Mouse (Mus musculus): Measurements from ENCODE around the gene A830031A19Rik. TPM values are rescaled to one million over a fixed set of nuclear protein-coding genes. Genes with fewer than 3 reads are reported as not detected.

A830031A19Rik gene
- total RNA-seq, 1 experiment from 2014 or later = not detected

DNA sequence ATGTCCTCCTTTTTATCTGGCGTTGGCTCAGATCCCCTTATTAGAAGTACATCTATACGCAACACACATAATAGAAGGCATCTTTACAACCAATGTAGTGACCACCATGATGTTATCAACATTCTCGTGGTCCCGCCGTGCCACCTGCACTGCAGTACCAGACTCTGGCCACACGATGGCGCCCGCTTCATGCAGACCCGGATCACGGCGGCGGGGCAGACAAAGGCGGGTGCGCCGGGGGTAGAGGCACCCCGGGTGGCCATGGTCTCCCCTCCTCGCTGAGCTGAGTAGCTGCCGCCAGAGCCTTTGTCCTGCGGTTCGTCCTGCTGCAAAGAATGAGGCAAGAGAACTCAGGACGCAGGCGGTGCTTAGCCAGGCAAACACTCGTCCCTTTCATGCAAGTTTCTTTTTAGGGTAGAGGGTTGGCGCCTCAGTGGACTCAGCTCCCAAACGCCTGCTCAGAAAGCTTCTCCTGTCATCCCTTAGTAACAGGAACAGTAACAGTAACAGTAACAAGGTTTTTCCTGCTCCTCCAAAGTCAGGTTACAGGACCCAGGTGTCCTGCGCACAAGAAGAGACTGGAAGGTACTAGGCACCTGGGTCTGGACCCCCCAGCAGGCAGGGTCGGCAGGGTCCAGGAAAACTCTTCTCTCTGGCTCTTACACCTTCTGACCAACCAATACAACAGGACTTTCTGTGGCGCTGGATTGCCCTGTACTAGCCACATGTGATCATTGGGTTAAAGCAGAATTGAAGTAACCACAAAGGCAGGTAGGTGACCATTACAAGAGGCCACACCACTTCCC, 25.4 kb downstream of the A830031A19Rik start:
- peak; percentile 82 for ATAC-seq (replicated peaks; ENCODE audit: insufficient number of reproducible peaks, low FRiP score, low TSS enrichment, poor library complexity, severe bottlenecking)

DNA sequence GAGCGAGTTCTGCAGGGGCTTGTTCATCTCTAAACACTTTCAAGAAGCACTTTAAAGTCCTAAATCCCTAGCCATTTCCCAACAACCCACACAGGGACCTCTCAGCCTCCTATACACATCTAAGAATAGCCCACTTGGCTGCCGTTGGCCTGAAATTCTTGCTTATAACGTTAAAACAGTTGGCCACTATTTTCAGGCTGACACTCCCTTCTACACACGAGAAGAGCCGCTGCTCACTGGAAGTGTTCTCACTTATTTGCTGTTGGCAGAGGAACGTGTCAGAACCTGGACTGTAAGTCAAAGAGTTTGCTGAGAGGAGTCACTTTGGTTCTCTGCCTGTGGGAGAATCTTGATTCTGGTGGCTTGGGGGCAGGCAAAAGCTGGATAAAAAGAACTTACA, 30.8 kb downstream of the A830031A19Rik start:
- no peak for ATAC-seq (replicated peaks; ENCODE audit: insufficient number of reproducible peaks, low FRiP score, low TSS enrichment, poor library complexity, severe bottlenecking)

DNA sequence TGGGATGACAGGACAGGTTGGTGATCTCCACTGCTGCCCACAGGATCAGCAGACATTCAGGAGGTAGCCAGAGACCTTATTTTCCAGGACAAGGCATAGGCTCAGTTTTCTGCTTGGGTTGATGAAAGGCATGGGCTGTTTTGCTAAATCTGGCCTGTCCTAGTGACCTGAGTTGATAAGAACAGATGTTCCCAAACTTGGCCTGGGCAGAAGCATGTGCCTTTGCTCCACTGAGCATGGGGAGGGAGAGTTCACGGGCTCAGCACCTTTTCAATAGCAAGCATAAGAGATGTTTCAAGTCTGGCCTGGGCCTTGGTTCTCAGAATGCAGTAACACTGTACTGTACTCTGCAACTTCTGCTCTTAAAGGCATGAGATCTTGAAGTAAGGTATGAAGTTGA, 54.1 kb downstream of the A830031A19Rik start:
- no peak for ATAC-seq (replicated peaks; ENCODE audit: insufficient number of reproducible peaks, low FRiP score, low TSS enrichment, poor library complexity, severe bottlenecking)

GRCm38 (mm10) chr11:24018783-24019182, 56.1 kb downstream of the A830031A19Rik start:
- no peak for ATAC-seq (replicated peaks; ENCODE audit: insufficient number of reproducible peaks, low FRiP score, low TSS enrichment, poor library complexity, severe bottlenecking)

GRCm38 (mm10) chr11:24016647-24017179, 58.1 kb downstream of the A830031A19Rik start:
- no peak for ATAC-seq (replicated peaks; ENCODE audit: insufficient number of reproducible peaks, low FRiP score, low TSS enrichment, poor library complexity, severe bottlenecking)

GRCm38 (mm10) chr11:24016049-24016448, 58.8 kb downstream of the A830031A19Rik start:
- ATAC-seq (replicated peaks; ENCODE audit: insufficient number of reproducible peaks, low FRiP score, low TSS enrichment, poor library complexity, severe bottlenecking) = no peak

DNA sequence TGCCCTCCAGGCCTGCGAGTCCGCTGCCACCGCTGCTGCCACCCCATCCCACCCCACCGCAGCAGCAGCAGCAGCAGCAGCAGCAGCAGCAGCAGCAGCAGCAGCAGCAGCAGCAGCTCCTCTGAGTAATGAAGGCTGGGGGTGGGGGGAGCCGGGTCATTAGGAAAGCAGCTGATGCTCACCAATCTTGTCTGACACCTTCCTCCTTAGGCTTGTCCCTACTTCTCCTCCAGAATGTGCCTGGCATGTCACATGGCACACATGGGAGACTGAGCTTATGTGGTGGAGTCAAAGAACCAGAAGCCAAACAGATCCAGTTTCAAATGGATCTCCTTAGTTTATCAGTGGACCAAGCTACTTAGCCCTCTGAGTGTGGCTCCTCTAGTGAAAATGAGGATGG, 60.2 kb downstream of the A830031A19Rik start:
- ATAC-seq (replicated peaks; ENCODE audit: insufficient number of reproducible peaks, low FRiP score, low TSS enrichment, poor library complexity, severe bottlenecking) = no peak

- no peak for ATAC-seq (replicated peaks; ENCODE audit: insufficient number of reproducible peaks, low FRiP score, low TSS enrichment, poor library complexity, severe bottlenecking)
Measured at GRCm38 (mm10) chr11:24012301-24012700, 62.6 kb downstream of the A830031A19Rik start.

- no peak for ATAC-seq (replicated peaks; ENCODE audit: insufficient number of reproducible peaks, low FRiP score, low TSS enrichment, poor library complexity, severe bottlenecking)
Measured at GRCm38 (mm10) chr11:24008976-24009375, 65.9 kb downstream of the A830031A19Rik start.

- no peak for ATAC-seq (replicated peaks; ENCODE audit: insufficient number of reproducible peaks, low FRiP score, low TSS enrichment, poor library complexity, severe bottlenecking)
Measured at GRCm38 (mm10) chr11:24008244-24008643, 66.6 kb downstream of the A830031A19Rik start.

DNA sequence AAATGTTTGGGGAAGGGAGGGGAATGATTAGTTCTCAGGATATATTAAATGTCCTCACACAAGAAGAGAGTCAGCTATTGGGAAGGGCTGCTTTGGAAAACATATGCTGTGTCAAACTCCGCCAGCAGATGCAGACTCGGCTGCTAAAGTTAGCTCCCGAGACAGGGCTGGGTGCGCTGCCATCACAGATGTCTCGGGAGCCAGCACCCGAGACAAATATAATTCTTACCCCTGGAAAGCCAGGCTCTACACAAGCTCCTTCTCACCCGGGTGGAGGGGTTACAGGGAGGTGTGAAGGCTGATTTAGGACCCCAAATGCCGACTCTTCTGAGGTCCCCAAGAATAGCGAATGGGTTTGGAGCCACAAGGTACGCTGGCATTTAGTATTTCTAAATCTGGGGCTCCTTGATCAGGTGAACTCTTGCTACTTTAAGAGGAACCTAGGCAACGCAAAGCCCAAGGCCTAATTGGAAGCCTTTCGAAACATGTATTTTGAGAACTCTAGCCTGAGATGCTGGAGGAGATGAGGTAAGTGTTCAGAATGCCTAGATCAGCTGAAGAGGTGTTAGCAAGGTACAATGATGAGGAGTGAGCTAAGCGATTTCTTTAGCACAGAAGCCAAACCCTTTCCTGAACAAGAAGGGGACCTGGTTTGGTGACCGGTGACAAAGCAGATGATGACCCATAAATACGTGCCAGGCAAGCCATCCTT, 69.3 kb downstream of the A830031A19Rik start:
- ATAC-seq (replicated peaks; ENCODE audit: insufficient number of reproducible peaks, low FRiP score, low TSS enrichment, poor library complexity, severe bottlenecking) = no peak

DNA sequence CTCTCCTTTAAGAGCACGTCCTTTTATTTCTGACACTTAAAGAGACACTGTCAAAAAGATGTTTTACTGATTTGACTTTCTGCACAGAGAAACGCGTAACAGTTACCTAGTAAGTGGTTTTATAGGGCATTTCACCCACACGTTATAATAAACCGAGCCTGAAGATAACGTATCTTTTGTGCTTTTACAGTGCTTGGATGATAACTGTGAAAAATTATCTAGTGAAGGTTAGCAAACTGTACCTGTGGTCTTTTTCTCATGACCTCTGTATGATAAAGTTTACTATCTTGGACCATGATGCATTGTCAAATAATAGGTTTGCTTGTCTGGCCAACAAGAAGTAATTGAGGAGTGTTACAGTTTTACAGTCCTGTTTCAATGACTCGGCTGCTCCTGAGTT, 74.2 kb downstream of the A830031A19Rik start:
- no peak for ATAC-seq (replicated peaks; ENCODE audit: insufficient number of reproducible peaks, low FRiP score, low TSS enrichment, poor library complexity, severe bottlenecking)

Other genes starting within 250 kb of the A830031A19Rik start
- gene Papolg, start 179.8 kb downstream of the A830031A19Rik start, total RNA-seq (2017) = 37.7 to 56.4 TPM (median 38.9 TPM) in 3 replicates
- 12.1 to 16.9 TPM (median 13.9 TPM) in 3 replicates for gene Bcl11a, start 3.0 kb upstream of the A830031A19Rik start, total RNA-seq (2017)

All from monocyte, adult 5-6 weeks (primary cell).